Mouse (Mus musculus): ENCODE measurements at regions not wholly inside any gene's neighbourhood (a gene's known extent, or its start where the extent isn't known, plus 50 kb on each side); places are given as distances from the start of the nearest gene placed in this dataset.

DNA sequence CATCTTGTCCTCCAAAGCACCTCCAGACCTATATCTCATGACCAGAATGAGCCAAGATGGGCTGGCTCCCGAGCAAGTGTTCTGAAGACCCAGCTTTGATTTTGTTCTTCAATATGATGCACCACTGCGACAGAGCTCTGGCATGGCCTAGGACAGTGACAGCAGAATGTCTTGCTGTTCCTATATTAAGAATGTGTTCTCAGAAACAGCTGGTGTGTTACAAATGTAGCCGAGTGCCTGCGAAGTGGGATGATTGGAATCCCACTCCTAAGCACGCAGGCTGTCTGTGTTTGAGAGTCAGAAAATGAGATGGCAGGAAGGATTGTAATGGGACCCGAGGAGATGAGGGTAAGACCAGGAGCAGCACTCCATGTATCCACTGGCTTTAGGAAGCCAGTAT is 355.1 kb upstream of the Smarca2 start:
- TF ChIP-seq ZC3H11A (IDR thresholded peaks at IDR 0.05; ENCODE audit: low read depth, low read length) = no peak
- TF ChIP-seq POLR2A (IDR thresholded peaks at IDR 0.05; ENCODE audit: control insufficient read depth in 1 of 2, insufficient read depth in 1 of 2, low read depth in 1 of 2, low read length in 2 of 2, poor library complexity in 1 of 2) = no peak
- no peak for TF ChIP-seq MAFK (IDR thresholded peaks at IDR 0.05; ENCODE audit: borderline replicate concordance, low read depth, low read length)
- no peak for TF ChIP-seq CTCF (IDR thresholded peaks at IDR 0.05 in 2 of 3, conservative IDR thresholded peaks at IDR 0.05 in 1 of 3; ENCODE audit: control insufficient read depth in 1 of 3, insufficient read depth in 1 of 3, low read depth in 2 of 3, low read length in 3 of 3, poor library complexity in 1 of 3, severe bottlenecking in 1 of 3)
- no peak for TF ChIP-seq GATA1 (IDR thresholded peaks at IDR 0.05; ENCODE audit: low read depth, low read length)
- no peak for TF ChIP-seq EP300 (IDR thresholded peaks at IDR 0.05; ENCODE audit: low read depth in 1 of 2, low read length in 2 of 2)
- no peak for TF ChIP-seq SIN3A (IDR thresholded peaks at IDR 0.05; ENCODE audit: low read length)
- TF ChIP-seq POLR2AphosphoS2 (IDR thresholded peaks at IDR 0.05; ENCODE audit: low read length) = no peak
- no peak for TF ChIP-seq BHLHE40 (IDR thresholded peaks at IDR 0.05; ENCODE audit: borderline replicate concordance, low read depth, low read length)
- TF ChIP-seq RCOR1 (IDR thresholded peaks at IDR 0.05; ENCODE audit: low read depth, low read length) = no peak
- no peak for TF ChIP-seq MYB (IDR thresholded peaks at IDR 0.05; ENCODE audit: low read depth, low read length)
- no peak for TF ChIP-seq HCFC1 (IDR thresholded peaks at IDR 0.05; ENCODE audit: low read depth, low read length)
- TF ChIP-seq CHD2 (IDR thresholded peaks at IDR 0.05; ENCODE audit: low read length) = no peak
- no peak for TF ChIP-seq ZKSCAN1 (IDR thresholded peaks at IDR 0.05; ENCODE audit: low read depth, low read length)
